Mouse (Mus musculus) G1E (cell line): ENCODE data around the gene Scmh1.

Experiments used
- CTCF ChIP-seq: IDR thresholded peaks from 2 replicates; pipeline ENCODE4 v1.5.1; 2012; ENCODE audit warnings: low read depth, low read length, inconsistent platforms, mixed read lengths
- GATA1 ChIP-seq: IDR thresholded peaks from 2 replicates; pipeline ENCODE4 v1.6.1; 2012; ENCODE audit warnings: borderline replicate concordance, low read length, inconsistent platforms, mixed read lengths
- POLR2AphosphoS5 ChIP-seq: IDR thresholded peaks from 2 replicates; pipeline ENCODE4 v1.6.1; 2012; ENCODE audit warnings: low read depth, low read length, inconsistent platforms; ENCODE audit not compliant: insufficient replicate concordance
- TAL1 ChIP-seq: conservative IDR thresholded peaks from 2 replicates; pipeline ENCODE4 v1.6.1; 2012; ENCODE audit warnings: low read depth, low read length, inconsistent platforms, mixed read lengths

DNA sequence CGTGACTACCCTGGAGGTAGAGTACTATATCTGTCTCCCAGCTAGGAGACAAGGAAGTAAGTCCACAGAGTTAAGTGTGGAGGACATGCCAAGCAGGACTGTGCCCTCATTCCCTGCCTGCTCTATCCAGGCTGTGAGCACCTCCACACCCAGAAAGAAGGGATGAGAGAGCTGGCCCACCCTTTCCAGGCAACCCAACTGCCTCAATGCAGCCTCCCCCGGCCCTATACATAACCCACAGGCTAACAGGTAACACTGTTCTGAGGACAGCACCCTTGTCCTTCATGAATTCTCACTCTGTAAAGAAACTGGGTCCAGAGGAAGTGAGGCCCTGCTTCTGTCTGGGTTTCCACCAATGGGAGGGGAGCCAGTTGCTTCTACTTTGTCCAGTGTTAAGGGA, 19.6 kb upstream of the Scmh1 start:
- no peak for TF ChIP-seq GATA1
- no peak for TF ChIP-seq CTCF
- no peak for TF ChIP-seq TAL1
- no peak for TF ChIP-seq POLR2AphosphoS5
